Mouse (Mus musculus) mature B cell (primary cell): ENCODE measurements around the gene Ercc1.

ENCODE experiments used
- in situ Hi-C: fragments of 300-500 bp; cut with MboI; formaldehyde crosslinking; loops from 2 replicates; pipeline ENCODE4 v1.14.3; 2019

Gene Ercc1

DNA sequence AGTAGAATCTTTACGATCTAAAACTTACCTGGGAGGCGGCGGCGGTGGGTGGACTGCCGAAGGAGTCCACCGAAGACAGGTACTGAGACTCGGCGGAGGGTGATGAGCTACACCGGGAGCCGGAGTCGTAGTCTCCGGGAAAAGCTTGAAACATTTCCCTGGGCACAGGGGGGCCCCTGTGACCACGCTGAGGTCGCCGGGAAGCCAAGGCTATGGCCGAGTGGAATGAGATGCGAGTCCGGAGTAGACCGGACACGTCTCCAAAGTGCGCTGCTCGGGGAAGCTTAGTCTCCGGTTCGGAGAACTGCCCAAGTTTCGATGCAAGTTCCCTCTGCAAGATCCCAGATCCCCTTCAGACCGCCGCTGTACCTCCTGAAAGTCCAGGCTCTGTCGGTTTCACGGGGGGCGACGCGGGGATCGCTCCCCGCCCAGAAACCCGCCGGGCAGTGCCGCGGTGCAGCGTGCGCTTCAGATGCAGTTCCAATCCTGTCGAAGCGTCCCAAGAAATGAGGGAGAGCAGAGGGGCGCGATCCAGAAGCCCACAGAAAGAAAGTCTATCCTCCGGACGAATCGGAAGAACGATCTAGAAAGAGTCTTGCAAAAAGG lies 35.2 kb upstream of the Ercc1 start:
- in situ Hi-C loops, result loop anchor here (5.0 kb wide), 1 partner anchor 33 kb away; the partner anchor contains the start of gene Ercc1

DNA sequence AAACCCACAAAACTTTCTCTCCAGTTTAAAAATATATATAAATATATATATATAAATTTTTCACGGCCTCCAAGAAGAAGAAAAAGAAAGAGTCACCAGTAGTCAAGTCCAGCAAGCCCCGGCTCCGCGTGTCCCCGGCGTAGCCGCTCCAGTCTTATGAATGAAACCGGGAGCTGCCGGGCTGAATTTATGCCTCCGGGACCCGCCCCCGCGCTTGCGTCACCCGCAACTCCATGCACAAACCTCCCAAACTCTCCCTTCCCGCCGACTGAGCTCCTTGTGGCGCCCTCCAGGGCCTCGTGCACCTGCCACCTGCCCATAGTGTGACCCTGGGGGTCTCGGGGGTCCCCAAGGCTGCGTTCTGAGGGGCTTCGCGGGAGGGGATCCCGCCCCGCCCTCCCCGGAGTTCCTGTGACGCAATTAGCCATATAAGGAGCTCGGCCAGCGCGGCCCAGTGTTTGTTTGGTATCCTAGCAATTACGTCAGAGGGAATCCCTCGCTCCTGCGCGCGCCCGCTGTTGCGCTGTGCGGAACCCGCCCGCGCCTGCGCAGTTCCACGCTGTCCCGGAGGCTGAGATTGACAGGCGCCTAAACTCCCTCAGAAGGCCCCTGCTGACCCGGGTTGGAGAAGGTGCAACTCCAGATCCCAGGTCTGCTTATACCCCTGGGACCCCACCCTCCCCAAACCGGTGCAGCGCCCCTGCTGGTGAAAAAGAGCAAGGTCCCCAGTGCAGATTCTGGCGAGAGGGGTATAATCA lies 34.5 kb upstream of the Ercc1 start, which contains the start of gene Fosb:
Fosb (minus strand) TSS at position 168 of the 758 bp plus-strand sequence.
- in situ Hi-C loops, result loop anchor here (5.0 kb wide), 1 partner anchor 32 kb away; the partner anchor contains the start of gene Ercc1

- in situ Hi-C loops, result no loop called here
These were observed 32.6 kb upstream of the Ercc1 start for GRCm38 (mm10) chr7:19311991-19312390.

- in situ Hi-C loops, result no loop called here
These were observed 30.5 kb upstream of the Ercc1 start for GRCm38 (mm10) chr7:19314033-19314432.

GRCm38 (mm10) chr7:19316451-19317161 lies 28.0 kb upstream of the Ercc1 start:
- in situ Hi-C loops, result no loop called here

DNA sequence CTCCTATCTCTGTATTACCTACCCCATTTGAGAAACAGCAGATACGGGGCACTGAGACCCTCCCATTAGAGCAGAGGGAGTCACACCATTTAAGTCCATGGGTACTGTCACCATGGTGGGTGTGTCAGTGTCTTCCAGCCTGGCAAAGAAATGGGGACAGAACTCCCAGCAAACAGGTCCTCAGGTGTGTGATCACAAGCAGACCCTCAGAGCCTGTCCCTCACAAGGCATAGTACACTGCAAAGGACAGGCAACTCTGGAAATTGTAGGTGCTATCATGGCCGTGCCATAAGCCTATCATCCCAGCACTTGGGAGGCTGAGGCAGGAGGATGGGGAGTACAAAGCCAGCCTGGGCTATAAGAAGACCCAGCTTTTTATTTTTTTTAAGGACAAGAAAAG lies 26.4 kb upstream of the Ercc1 start:
- in situ Hi-C loops, result no loop called here

DNA sequence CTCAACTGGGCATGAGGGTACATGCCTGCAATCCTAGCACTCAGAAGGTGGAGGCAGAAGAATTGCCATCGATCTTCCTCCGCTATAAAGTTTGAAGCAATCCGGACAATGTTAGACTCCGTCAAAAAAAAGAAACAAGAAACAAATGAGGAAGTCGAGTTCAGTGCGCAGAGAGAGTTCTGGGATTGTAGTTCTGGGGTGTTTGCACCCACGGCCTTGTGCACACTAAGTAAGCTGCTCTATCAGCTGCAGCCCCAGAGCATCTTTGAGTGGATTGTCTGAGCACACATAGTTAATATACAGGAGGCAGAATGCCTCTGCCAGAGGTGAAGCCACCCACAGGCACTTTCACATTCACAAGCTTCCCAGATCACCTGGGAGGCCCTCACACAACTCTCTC lies 25.9 kb upstream of the Ercc1 start:
- in situ Hi-C loops, result no loop called here

GRCm38 (mm10) chr7:19319458-19319857 lies 25.1 kb upstream of the Ercc1 start:
- in situ Hi-C loops, result no loop called here

DNA sequence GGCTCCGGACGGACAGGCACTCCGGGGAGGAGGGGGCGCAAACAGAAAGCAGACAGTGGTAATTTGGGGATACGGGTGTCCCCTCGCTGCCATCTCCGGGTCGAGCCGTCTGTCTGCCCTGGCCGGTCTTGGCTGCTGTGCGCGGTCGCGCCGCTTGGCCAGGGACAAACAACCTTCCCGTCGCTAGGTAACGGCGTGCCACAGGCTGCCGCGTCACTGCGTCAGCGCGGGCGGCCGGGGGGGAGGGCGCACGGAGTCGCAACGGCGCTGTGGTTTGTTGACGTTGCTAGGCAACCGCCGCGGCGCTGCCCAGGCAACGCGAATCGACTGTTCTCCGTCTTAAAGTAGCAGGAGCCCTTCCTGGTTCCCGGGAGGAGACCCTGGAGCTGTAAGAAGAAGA lies 24.7 kb upstream of the Ercc1 start:
- in situ Hi-C loops, result no loop called here

DNA sequence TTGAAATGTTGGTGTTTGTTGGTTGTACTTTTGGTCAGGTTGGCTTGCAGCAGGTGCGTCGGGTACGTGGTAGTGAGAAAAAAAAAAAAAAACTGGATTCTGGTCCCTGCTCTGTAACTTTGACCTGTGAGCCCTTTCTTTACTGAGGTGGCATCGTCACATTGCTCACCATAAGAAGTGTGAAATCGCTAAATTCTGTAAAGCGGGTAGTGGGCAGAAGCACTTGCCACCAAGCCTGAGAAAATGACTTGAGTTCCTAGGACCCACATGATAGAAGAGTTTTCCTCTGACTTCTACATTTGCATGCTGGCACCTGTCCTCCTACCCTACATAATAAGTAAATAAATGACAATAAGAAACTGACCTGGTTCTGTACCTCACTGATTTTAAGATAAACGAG lies 23.9 kb upstream of the Ercc1 start:
- in situ Hi-C loops, result no loop called here

DNA sequence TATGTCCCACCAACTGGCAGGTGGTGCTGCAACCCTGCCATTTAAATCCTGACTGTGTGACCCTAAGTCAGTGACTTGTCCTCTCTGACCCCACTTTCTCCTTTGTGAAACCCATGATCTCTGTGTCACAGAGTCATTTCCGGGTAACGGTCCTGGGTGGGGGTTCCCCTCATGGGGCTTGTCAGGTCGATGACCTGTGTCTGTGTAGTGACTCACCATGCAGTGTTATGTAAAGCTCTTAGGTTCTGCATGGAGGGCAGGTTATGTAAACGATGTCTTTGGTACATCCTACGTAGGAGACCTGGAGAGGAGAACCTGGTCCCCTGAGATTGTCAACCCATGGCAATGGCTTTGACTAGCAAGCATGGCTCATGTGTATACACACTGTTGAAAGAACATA lies 23.1 kb upstream of the Ercc1 start:
- in situ Hi-C loops, result no loop called here

- in situ Hi-C loops, result no loop called here
These were observed 22.1 kb upstream of the Ercc1 start for GRCm38 (mm10) chr7:19322489-19322888.

DNA sequence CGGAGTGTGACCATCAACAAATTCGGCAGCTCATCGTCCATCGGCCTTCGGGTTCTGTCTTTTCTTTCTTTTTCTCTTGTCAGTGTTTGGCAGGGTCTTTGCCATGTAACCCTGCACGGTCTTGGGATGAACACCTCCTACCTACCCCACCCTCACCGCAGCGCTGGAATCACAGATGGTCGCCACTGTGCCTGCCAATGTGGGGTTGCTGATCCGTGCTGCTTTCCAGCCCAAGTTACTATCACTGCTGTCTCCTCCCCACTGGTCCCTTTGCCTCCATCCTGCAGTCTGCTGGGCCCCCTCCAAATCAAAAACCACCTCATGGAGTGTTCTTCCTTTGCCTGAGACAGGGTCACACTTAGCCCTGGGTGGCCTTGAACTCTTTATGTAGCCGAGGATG lies 20.4 kb upstream of the Ercc1 start:
- in situ Hi-C loops, result no loop called here

- in situ Hi-C loops, result no loop called here
These were observed 19.0 kb upstream of the Ercc1 start for GRCm38 (mm10) chr7:19325262-19326199.

- in situ Hi-C loops, result no loop called here
These were observed 18.2 kb upstream of the Ercc1 start for GRCm38 (mm10) chr7:19326359-19326758.

- in situ Hi-C loops, result no loop called here
These were observed 17.4 kb upstream of the Ercc1 start for GRCm38 (mm10) chr7:19327128-19327527.

DNA sequence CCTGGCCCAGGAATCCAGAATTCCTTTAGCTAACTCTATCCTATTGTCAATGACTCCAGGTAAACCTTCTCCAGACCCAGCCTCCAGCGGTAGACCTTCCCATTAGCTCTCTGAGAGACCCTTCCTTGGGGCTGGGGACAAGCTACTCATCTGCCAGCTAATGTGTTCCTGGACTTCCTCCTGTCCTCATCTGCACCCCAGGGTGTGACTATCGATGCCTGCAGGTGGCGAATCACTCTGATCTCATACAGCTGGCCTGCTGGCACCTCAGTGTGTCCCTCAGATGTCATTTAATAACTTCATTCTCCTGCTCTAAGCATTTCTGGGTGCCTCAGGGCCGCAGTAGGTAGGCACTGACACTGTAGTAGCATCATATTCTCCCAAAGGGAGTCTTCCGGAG lies 16.8 kb upstream of the Ercc1 start:
- in situ Hi-C loops, result no loop called here

DNA sequence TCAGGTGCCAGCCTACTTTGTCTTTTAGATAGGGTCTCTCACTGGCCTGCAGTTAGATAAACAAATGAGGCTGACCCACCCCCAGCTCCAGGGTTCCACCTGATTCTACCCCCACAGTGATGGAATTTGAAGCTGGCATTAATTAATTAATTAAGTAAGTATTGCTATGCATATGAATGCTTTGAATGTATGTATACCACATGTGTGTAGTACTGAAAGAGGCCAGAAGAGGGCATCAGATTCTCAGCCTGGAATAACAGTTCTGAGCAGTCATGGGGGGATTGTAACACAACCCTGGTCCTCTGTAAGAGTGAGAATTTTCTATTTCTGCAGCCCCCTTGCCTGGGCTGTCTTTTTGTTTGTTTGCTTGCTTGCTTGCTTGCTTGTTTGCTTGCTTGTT lies 16.2 kb upstream of the Ercc1 start:
- in situ Hi-C loops, result no loop called here

GRCm38 (mm10) chr7:19331910-19332309 lies 12.7 kb upstream of the Ercc1 start:
- in situ Hi-C loops, result no loop called here

GRCm38 (mm10) chr7:19332709-19333352 lies 11.7 kb upstream of the Ercc1 start:
- in situ Hi-C loops, result no loop called here

DNA sequence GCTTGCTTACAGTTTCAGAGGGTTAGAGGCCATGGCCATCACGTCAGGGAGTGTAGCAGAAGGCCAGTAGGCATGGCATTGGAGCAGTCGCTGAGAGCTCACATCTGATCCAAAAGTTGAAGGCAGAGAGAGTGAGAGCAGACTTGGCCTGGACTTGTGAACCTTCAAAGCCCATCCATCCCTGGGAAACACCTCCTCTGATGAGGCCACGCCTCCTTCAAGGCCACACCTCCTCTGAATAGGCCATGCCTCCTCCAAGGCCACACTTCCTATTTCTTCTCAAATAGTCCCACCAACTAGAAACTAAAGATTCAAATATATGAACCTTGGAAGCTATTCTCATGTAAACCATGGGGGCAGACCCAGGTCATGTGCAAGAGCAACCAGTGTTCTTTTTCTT lies 9.0 kb upstream of the Ercc1 start:
- in situ Hi-C loops, result no loop called here
